Mouse (Mus musculus): ENCODE measurements around the gene Polr2c.

The Polr2c gene

DNA sequence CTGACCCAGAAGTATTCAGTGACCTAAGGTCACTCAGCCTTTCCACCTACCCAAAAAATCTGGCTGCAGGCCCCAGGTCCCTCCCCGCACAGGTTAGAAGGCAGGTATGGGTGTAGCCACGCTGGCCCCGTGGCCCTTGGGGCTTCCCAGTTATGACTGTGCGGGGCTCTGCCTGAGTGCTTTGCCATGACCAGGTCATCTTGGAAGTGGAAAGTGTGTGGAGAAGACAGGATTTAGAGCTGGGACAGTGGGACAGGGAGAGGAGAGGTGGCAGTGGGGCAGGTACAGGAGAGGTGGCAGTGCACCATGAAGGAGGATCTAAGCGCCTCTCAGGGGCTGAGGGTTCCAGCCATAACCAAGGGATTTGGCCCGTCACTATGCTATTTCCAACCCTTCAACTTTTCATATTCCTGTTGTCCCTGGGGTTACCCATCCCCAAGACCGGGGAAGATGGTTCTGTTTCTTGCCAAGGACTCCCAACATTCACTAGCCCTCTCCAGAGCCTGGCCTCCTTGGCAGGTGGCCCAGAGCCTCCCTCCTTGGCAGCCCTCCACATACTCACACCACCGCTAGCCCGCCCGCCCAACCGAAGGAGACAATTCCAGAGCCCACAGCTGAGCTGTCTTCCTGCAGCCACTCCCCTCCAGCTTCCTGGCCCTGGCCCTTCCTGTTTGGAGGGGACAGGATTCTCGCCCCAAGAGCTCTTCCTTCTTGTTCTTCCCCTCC lies 47.4 kb downstream of the Polr2c start:
- TF ChIP-seq GATA4 (IDR thresholded peaks at IDR 0.05; ENCODE audit: insufficient replicate concordance, low read length), result no peak; the same call in 1 of the 2 replicates

DNA sequence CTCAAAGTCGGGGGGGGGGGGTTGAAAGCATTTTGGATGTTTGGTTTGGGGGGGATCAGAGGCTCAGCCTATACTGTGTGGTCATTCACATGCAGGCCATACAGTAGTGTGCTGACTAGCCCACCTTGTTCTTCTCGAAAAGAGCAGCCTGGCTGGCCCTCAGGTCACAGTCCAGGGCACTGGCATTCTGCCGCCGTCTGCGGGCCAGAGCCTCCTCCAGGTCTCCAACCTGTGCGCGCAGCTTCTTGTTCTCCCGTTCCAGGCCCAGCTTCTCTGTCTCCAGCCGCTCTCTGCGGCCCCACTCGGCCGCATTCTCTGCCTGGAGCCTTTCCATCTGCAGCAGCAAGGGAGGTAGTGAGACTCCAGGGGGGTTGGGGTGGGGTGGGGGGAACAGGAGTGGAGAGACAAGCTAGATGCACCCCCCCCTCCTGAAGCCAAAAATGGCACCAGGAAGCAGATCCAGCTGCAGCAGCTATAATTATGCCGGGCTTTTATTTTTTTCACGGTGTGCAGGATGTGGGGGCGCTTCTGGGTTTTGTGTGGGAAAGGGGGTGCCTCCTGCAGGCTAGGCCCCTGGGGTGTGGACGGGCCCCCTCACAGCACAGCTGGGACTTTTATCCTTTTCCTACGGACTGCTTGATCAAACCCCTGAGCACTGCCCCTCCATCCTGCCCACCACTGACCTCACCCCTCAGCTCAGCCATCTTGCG lies 50.5 kb downstream of the Polr2c start:
- TF ChIP-seq GATA4 (IDR thresholded peaks at IDR 0.05; ENCODE audit: insufficient replicate concordance, low read length), result no peak

DNA sequence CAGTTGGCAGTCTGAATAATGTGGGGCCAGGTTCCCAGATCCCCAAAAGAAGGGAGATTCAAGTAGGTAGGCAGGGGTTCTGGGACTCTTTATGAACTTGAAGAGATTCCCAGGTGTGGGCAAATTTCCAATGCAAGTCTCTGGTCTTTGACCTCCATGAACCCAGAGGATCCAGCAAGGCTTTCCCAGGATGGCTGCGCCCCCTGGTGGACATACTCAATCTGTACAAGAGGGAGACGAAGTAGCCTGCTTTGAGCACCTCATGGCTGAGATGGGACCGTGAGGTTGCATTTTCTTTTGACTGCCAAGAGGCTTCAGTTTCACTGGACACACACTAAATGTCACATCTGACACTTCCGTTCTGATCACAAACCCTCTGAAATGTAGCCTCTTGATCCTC lies 51.6 kb downstream of the Polr2c start:
- no peak for TF ChIP-seq GATA4 (IDR thresholded peaks at IDR 0.05; ENCODE audit: insufficient replicate concordance, low read length)

DNA sequence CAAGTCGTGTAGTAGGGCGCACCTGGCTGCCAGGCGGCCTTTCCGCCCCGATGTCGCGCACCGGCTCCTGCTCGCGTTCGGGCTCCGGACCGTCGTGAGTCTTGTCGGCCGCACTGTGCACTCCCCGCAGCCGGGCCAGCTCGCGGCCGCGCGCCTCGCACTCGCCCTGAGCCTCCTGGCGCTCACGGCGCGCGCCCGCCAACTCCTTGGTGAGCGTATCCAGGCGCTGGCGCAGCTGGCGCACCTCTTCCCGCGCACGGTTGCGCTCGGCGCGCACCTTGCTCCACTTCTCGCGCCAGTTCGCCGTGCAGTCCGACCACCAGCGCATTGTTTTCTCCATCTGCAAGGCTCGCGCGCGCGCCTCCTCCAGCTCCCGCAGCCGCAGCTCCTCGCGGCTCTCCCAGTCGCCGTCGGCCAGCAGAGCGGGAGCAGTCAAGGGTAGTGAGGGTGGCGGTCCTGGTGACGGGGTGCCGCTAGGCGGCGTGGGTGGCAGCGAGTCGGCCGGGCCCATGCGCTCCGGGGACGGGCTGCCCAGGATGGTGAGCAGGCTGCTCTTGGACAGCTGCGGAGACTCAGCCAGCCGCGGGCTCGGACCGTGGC lies 55.9 kb downstream of the Polr2c start:
- TF ChIP-seq GATA4 (IDR thresholded peaks at IDR 0.05; ENCODE audit: insufficient replicate concordance, low read length), result no peak

DNA sequence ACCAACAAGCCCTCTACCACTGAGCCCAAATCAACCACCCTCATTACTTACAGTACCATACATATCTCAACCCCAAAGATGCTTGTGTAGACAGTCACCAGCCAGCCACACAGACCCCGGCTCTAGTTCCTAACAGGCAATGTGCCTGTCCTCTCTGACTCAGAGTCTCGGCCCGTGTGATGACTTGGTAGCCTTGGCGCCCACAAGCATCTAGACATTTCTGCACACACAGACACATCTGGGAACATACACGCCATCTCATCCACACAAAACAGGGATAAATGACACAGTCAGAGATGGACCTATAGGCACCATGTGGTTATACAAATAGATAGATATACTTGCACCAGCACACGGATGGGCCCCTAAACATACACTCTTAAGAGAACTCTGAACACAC lies 57.0 kb downstream of the Polr2c start:
- no peak for TF ChIP-seq GATA4 (IDR thresholded peaks at IDR 0.05; ENCODE audit: insufficient replicate concordance, low read length)

DNA sequence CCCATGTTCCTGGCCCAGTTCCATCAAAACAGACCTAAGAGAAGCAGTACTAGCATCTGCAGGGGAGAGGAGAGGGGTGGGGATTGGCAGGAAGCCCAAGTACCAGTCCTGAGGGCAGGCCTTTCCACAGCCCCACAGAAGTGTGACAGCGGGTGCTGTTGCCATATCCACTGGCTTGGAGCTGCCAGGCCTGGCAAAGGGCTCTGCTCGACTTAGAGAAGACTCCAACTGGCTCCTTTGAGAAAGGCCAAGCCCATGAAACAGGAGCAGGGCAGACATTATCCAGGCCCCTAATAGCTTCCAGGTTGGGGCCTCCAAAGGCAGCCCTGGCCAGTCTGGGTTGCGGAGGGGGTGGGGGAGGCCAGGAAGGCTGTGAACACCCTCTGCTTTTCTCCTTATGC lies 57.5 kb downstream of the Polr2c start:
- no peak for TF ChIP-seq GATA4 (IDR thresholded peaks at IDR 0.05; ENCODE audit: insufficient replicate concordance, low read length)

DNA sequence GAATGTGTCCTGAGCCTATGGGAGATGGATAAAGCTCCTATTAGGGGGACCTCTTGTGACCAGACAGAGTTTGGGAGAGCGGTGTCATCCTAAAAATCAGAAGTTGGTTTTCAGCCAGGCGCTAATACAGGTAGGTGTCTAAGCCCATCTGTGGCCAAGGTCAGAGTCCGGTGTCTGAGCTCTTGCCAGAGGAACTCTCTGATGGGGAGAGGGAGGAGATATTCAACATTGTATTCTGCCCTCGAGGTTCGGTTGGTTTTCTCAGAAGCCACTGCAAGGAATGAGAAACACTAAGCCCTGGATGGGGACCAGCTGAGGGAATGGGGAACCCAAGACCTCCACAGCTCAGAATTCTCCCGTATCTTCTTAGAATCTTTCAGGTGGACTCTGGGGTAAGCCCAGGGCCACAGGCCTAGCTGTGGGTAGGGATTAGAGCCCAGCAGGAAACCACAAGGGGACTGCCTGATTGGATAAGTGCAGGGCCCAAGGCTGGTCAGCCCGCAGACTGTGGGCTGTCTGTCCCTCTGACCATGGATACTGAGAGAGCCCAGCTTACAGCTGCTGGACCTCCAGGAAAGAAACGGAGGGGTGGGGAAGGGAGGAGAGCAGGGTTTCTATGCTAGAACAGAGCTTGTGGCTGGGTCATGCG lies 59.2 kb downstream of the Polr2c start:
- no peak for TF ChIP-seq GATA4 (IDR thresholded peaks at IDR 0.05; ENCODE audit: insufficient replicate concordance, low read length)

DNA sequence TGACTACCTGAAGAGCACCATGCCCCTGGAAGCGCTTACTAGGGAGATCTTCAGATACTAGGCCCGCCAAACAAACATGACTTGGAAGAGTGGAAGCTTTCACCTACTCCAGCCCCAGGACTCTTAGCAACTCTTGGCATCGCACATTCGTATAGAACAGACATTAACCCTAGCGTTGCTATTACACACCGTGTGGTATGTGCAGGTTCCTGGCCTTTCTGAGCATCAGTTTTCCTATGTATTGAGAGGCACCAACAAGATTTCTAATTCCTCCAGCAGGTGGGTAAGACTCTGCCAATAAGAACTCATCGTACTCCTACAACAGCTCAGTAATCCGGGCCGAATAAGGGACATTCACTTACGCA lies 59.7 kb downstream of the Polr2c start:
- no peak for TF ChIP-seq GATA4 (IDR thresholded peaks at IDR 0.05; ENCODE audit: insufficient replicate concordance, low read length)

DNA sequence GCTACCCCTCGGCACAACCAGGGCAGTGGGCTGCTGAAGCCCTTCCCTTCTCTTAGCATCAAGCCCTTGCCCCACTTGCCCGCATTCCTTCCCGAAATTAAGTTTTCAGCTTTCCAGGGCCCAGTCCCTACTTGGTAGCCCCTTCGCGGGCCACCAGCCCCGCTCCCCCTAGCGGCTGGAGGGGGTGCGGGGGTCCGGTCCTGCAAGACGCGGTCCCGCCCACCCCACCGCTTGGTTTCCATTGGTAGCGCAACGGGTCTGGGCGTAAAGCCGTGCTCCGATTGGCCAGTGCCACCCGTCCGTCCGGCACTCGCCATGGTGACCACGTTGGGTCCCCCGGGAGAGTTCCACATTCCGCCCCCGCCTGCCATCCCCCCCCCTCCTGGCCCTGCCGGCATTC lies 60.1 kb downstream of the Polr2c start:
- no peak for TF ChIP-seq GATA4 (IDR thresholded peaks at IDR 0.05; ENCODE audit: insufficient replicate concordance, low read length)

DNA sequence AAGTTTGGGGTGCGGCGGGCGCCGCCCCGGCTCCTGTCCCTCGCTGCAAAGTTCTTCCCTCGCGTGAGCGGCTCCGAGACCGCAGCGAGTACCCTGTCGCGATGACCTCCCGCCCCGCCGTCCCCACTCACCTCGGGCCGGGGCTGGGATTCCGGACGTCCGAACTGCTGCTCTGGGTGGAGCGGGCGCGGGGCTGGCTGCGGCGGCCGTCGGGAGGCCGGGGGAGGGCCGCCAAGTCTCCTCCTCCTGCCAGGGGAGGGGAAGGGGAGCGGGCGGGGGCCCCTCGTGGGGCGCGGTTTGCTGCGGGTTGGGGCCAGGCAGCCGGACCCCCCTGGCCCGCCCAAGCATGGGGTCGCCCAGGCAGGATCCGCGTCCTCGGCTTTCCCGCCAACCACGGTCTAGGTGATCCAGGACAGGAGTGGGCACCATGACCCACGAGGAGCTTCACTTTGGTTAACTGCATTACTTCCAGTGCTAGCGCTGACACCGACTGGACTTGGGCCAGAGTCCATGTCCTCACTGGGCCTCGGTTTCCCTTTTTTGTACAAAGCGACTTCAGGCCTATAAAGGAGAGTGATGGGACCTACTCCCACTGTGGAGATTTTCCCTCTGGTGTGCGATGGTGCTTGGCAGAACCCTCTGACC lies 60.7 kb downstream of the Polr2c start, which contains the start of gene Ccdc102a:
Ccdc102a (minus strand) TSS at position 248 of the 645 bp plus-strand sequence.
- TF ChIP-seq GATA4 (IDR thresholded peaks at IDR 0.05; ENCODE audit: insufficient replicate concordance, low read length), result no peak

DNA sequence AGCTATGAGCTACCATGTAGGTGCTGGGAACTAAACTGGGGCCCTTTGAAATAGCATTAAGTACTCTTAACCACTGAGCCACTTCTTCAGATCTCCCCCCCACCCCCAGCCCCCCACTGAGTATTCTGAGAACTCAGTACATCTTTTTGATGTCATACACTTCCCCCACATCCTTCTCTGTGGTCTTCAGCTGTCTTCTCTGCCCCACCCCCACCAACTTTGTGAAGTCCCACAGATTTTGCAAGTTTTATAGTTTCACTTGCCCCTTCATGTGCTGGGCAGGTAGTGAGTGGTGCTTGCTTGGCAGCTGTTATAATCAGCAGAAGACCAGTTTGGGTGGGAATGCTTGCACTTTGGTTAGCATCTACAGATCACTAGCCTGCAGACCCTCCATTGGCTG lies 62.0 kb downstream of the Polr2c start:
- no peak for TF ChIP-seq GATA4 (IDR thresholded peaks at IDR 0.05; ENCODE audit: insufficient replicate concordance, low read length)

DNA sequence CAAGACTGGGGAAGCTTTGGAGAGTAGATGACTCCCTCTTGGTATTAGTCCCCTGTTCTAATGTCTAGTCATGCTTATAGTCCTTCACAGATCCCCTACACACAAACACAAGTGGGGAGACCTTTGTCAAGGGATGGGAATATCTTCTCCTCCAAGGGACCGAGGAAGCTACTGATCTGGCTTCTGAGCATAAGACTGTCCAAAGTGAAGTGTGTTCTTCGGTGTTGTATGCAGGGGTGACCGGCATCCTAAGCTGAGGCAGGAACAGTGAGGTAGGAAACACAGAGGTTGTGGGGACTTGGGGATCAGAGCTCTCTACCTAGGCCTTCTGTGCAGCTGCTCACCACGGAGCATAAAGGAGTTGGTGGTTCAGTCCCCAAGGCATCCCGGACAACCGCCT lies 64.9 kb downstream of the Polr2c start:
- no peak for TF ChIP-seq GATA4 (IDR thresholded peaks at IDR 0.05; ENCODE audit: insufficient replicate concordance, low read length)

DNA sequence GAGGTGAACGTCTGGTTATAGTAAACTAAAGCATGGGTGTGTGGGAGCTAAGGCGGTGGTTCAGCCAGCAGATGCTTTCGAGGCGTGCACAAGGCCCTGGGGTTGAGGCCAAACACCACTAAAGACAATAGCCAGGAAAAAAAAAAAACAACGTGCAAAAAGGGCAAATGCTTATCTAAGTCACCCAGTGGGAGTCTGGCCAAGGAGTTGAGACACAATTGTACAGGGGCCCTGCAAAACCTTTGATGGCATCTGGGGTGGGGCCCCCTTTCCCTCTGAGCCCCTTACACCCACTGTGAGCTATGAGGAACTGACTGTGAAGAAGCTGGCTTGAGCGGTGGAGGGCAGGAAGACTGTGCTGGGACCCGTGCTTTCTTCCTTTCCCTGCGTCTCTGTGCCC lies 65.4 kb downstream of the Polr2c start:
- no peak for TF ChIP-seq GATA4 (IDR thresholded peaks at IDR 0.05; ENCODE audit: insufficient replicate concordance, low read length)

Data from liver, adult (tissue).